Mouse (Mus musculus): ENCODE data around the gene Dcst2.

Dcst2 gene

GRCm38 (mm10) chr3:89386438-89387420 is 25.0 kb downstream of the Dcst2 start:
- DNase-seq (ENCODE audit: inconsistent age in 2 of 2, low spot score in 1 of 2): peak; percentile 38 to 65

GRCm38 (mm10) chr3:89387632-89388031 is 25.9 kb downstream of the Dcst2 start:
- peak; percentile 40 to 76 for DNase-seq (ENCODE audit: inconsistent age in 2 of 2, low spot score in 1 of 2)

- DNase-seq (ENCODE audit: inconsistent age in 2 of 2, low spot score in 1 of 2): peak; percentile 44 to 76
Measured at GRCm38 (mm10) chr3:89388134-89388881, 26.5 kb downstream of the Dcst2 start.

GRCm38 (mm10) chr3:89388901-89389740 is 27.3 kb downstream of the Dcst2 start:
- DNase-seq (ENCODE audit: inconsistent age in 2 of 2, low spot score in 1 of 2): peak in 1 of 2 experiments; percentile 64

- DNase-seq (ENCODE audit: inconsistent age in 2 of 2, low spot score in 1 of 2): peak; percentile 86 to 93
Measured at GRCm38 (mm10) chr3:89390111-89390515, 28.3 kb downstream of the Dcst2 start.

- DNase-seq (ENCODE audit: inconsistent age in 2 of 2, low spot score in 1 of 2): peak; percentile 61 to 82
Measured at GRCm38 (mm10) chr3:89390699-89391662, 29.2 kb downstream of the Dcst2 start.

- peak; percentile 87 to 95 for DNase-seq (ENCODE audit: inconsistent age in 2 of 2, low spot score in 1 of 2)
Measured at GRCm38 (mm10) chr3:89391663-89392511, 30.1 kb downstream of the Dcst2 start.

GRCm38 (mm10) chr3:89392871-89393311 is 31.1 kb downstream of the Dcst2 start:
- DNase-seq (ENCODE audit: inconsistent age in 2 of 2, low spot score in 1 of 2): peak; percentile 71 to 86

- peak; percentile 99 to 100 for DNase-seq (ENCODE audit: inconsistent age in 2 of 2, low spot score in 1 of 2)
Measured at GRCm38 (mm10) chr3:89393605-89394004, 31.8 kb downstream of the Dcst2 start.

GRCm38 (mm10) chr3:89394006-89394893 is 32.5 kb downstream of the Dcst2 start, which contains the start of gene Zbtb7b:
Gene Zbtb7b (minus strand): TSS chr3:89394776.
- peak; percentile 93 to 96 for DNase-seq (ENCODE audit: inconsistent age in 2 of 2, low spot score in 1 of 2)

GRCm38 (mm10) chr3:89394894-89395256 is 33.1 kb downstream of the Dcst2 start:
- peak; percentile 90 to 96 for DNase-seq (ENCODE audit: inconsistent age in 2 of 2, low spot score in 1 of 2)

- DNase-seq (ENCODE audit: inconsistent age in 2 of 2, low spot score in 1 of 2): peak in 1 of 2 experiments; percentile 57
Measured at GRCm38 (mm10) chr3:89395419-89395805, 33.6 kb downstream of the Dcst2 start.

- DNase-seq (ENCODE audit: inconsistent age in 2 of 2, low spot score in 1 of 2): peak; percentile 79 to 94
Measured at GRCm38 (mm10) chr3:89395806-89396653, 34.3 kb downstream of the Dcst2 start.

- no peak for DNase-seq (ENCODE audit: inconsistent age in 2 of 2, low spot score in 1 of 2)
Measured at GRCm38 (mm10) chr3:89396654-89397005, 34.9 kb downstream of the Dcst2 start.

GRCm38 (mm10) chr3:89401329-89401728 is 39.6 kb downstream of the Dcst2 start:
- no peak for DNase-seq (ENCODE audit: inconsistent age in 2 of 2, low spot score in 1 of 2)

- no peak for DNase-seq (ENCODE audit: inconsistent age in 2 of 2, low spot score in 1 of 2)
Measured at GRCm38 (mm10) chr3:89402693-89403092, 40.9 kb downstream of the Dcst2 start, which contains the start of gene Lenep. Gene Lenep (minus strand): TSS chr3:89402793.

GRCm38 (mm10) chr3:89406887-89407286 is 45.1 kb downstream of the Dcst2 start:
- no peak for DNase-seq (ENCODE audit: inconsistent age in 2 of 2, low spot score in 1 of 2)

Data from adrenal gland, adult (tissue).